ENCODE assay signal across 15 mouse cellular contexts in the genomic region with DNA sequence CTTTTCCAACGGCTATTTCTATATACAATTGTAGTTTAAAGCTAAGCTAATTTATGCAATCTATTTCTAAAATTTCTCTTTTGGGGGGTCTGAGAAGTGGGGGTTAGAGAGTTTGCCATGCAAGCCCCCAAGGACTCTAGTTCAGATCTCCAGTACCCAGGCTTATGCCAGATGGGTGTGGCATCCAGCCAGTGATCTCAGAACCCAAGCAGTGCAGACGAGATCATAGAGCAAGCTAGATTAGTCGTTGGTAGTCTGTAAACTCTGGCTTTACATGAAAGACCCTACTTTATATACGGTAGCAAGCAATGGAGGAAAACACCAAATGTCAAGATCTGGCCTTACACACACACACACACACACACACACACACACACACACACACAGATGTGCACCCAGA.
"Had no signal": no experiment of that assay in that cellular context is flagged by ENCODE, and none has a peak within 500 bp of the region (broad histone marks: within the 10 kb centered on the region; RNA-seq: fewer than 3 reads in every experiment).

No protein-coding gene starts in this region.

- H3K4me1 ChIP-seq: liver, embryonic 13.5 days; liver, embryonic 15.5 days; lung, embryonic 15.5 days; midbrain, embryonic 13.5 days; midbrain, embryonic 15.5 days; neural tube, embryonic 12.5 days; stomach, embryonic 15.5 days had no signal

- H3K27ac ChIP-seq: liver, embryonic 13.5 days; liver, embryonic 15.5 days; lung, embryonic 15.5 days; macrophage; midbrain, embryonic 13.5 days; midbrain, embryonic 15.5 days; neural tube, embryonic 12.5 days; stomach, embryonic 15.5 days; stomach, postnatal 0 days had no signal

- H3K27me3 ChIP-seq: liver, embryonic 13.5 days; liver, embryonic 15.5 days; lung, embryonic 15.5 days; megakaryocyte, embryonic 14.5 days; midbrain, embryonic 13.5 days; midbrain, embryonic 15.5 days; neural tube, embryonic 12.5 days; stomach, embryonic 15.5 days had no signal

- H3K4me3 ChIP-seq: liver, embryonic 13.5 days; liver, embryonic 15.5 days; lung, embryonic 15.5 days; megakaryocyte, embryonic 14.5 days; midbrain, embryonic 13.5 days; midbrain, embryonic 15.5 days; neural tube, embryonic 12.5 days; stomach, embryonic 15.5 days had no signal

- DNase-seq: liver, embryonic 13.5 days; liver, postnatal 0 days; lung, adult 2 months; lung, postnatal 14 days; lung, postnatal 36 days; right cerebral cortex, postnatal 14 days had no signal

- H3K36me3 ChIP-seq: liver, embryonic 13.5 days; liver, embryonic 15.5 days; lung, embryonic 15.5 days; midbrain, embryonic 15.5 days; neural tube, embryonic 12.5 days; stomach, embryonic 15.5 days had no signal
